Mouse (Mus musculus) MEL (cell line): ENCODE results near the gene Slc1a3. TPM values are rescaled to one million over a fixed set of nuclear protein-coding genes. Genes with fewer than 3 reads are reported as not detected.

Experiments
- DNase-seq: peaks from one replicate; pipeline ENCODE4 v3.0.0; 2011; ENCODE audit warnings: low read depth, low spot score
- H3K27ac ChIP-seq: 2 replicates; pipeline ENCODE4 v1.5.1; 2012; ENCODE audit warnings: low read depth, mild to moderate bottlenecking, control low read depth, low read length, moderate library complexity; ENCODE audit not compliant: control insufficient read depth
- H3K27me3 ChIP-seq, 2 experiments: fragments of 150-350 bp in 1 of 2; sonication (generic) in 1 of 2; 2 replicates each; pipeline ENCODE4 v1.6.1; 2012; ENCODE audit warnings: low read length in 2 of 2, mild to moderate bottlenecking in 2 of 2, improper control_type of control experiment in 1 of 2, moderate library complexity in 1 of 2; ENCODE audit not compliant: insufficient read depth in 2 of 2, control insufficient read depth in 1 of 2
- H3K36me3 ChIP-seq, 2 experiments: 2 replicates each; pipeline ENCODE4 v1.6.1; 2012 to 2014; ENCODE audit warnings: low read length in 2 of 2, improper control_type of control experiment in 1 of 2, inconsistent platforms in 1 of 2, mild to moderate bottlenecking in 1 of 2; ENCODE audit not compliant: insufficient read depth in 2 of 2, control insufficient read depth in 1 of 2
- H3K4me1 ChIP-seq, 2 experiments: fragments of 150-350 bp in 1 of 2; sonication (generic) in 1 of 2; 2 replicates each; pipeline ENCODE4 v1.6.1; 2012; ENCODE audit warnings: low read length in 2 of 2, improper control_type of control experiment in 1 of 2, mild to moderate bottlenecking in 1 of 2; ENCODE audit not compliant: insufficient read depth in 2 of 2, control insufficient read depth in 1 of 2
- H3K4me3 ChIP-seq, 2 experiments: fragments of 150-350 bp in 1 of 2; sonication (generic) in 1 of 2; 2 replicates each; pipeline ENCODE4 v1.5.1; 2012; ENCODE audit warnings: low read depth in 2 of 2, low read length in 2 of 2, mild to moderate bottlenecking in 2 of 2, moderate library complexity in 2 of 2, control low read depth in 1 of 2, improper control_type of control experiment in 1 of 2; ENCODE audit not compliant: control insufficient read depth in 1 of 2, insufficient read depth in 1 of 2
- H3K79me2 ChIP-seq: 2 replicates; pipeline ENCODE4 v1.6.1; 2012; ENCODE audit warnings: mild to moderate bottlenecking, low read length, moderate library complexity; ENCODE audit not compliant: control insufficient read depth, poor library complexity, insufficient read depth
- H3K9ac ChIP-seq: 2 replicates; pipeline ENCODE4 v1.6.1; 2012; ENCODE audit warnings: low read depth, mild to moderate bottlenecking, control low read depth, low read length, moderate library complexity; ENCODE audit not compliant: control insufficient read depth, poor library complexity, severe bottlenecking
- H3K9me3 ChIP-seq: fragments of 150-350 bp; sonication (generic); replicated peaks from 2 replicates; pipeline ENCODE4 v1.6.1; 2012; ENCODE audit warnings: mild to moderate bottlenecking, low read length, improper control_type of control experiment, moderate library complexity; ENCODE audit not compliant: insufficient read depth
- CHD1 ChIP-seq: IDR thresholded peaks from 2 replicates; pipeline ENCODE4 v1.6.1; 2012; ENCODE audit warnings: low read depth, mild to moderate bottlenecking, inconsistent platforms, low read length, improper control_type of control experiment
- CTCF ChIP-seq, 3 experiments: IDR thresholded peaks in 2 of 3; conservative IDR thresholded peaks in 1 of 3; 2 replicates each; pipeline ENCODE4 v1.5.1; 2011 to 2012; ENCODE audit warnings: low read length in 3 of 3, low read depth in 2 of 3, mild to moderate bottlenecking in 2 of 3, improper control_type of control experiment in 1 of 3, inconsistent platforms in 1 of 3, mixed read lengths in 1 of 3, moderate library complexity in 1 of 3; ENCODE audit not compliant: control insufficient read depth in 1 of 3, insufficient read depth in 1 of 3, poor library complexity in 1 of 3, severe bottlenecking in 1 of 3
- E2F4 ChIP-seq: IDR thresholded peaks from 2 replicates; pipeline ENCODE4 v1.6.1; 2011; ENCODE audit warnings: low read depth, low read length, improper control_type of control experiment, borderline replicate concordance
- ELF1 ChIP-seq: IDR thresholded peaks from 2 replicates; pipeline ENCODE4 v1.6.1; 2014; ENCODE audit warnings: low read depth, mild to moderate bottlenecking, inconsistent platforms, low read length, improper control_type of control experiment, moderate library complexity
- EP300 ChIP-seq, 2 experiments: IDR thresholded peaks; 2 replicates each; pipeline ENCODE4 v1.6.1; 2011; ENCODE audit warnings: improper control_type of control experiment in 2 of 2, low read length in 2 of 2, low read depth in 1 of 2, mild to moderate bottlenecking in 1 of 2
- ETS1 ChIP-seq: IDR thresholded peaks from 2 replicates; pipeline ENCODE4 v1.6.1; 2012; ENCODE audit warnings: low read depth, mild to moderate bottlenecking, inconsistent platforms, low read length, improper control_type of control experiment, moderate library complexity
- GATA1 ChIP-seq: IDR thresholded peaks from 2 replicates; pipeline ENCODE4 v1.6.1; 2011; ENCODE audit warnings: low read depth, low read length, improper control_type of control experiment
- HCFC1 ChIP-seq: IDR thresholded peaks from 2 replicates; pipeline ENCODE4 v1.6.1; 2012; ENCODE audit warnings: low read depth, mild to moderate bottlenecking, inconsistent platforms, low read length, improper control_type of control experiment, moderate library complexity
- JUND ChIP-seq: IDR thresholded peaks from 2 replicates; pipeline ENCODE4 v1.6.1; 2011; ENCODE audit warnings: low read depth, mild to moderate bottlenecking, improper control_type of control experiment, low read length
- KAT2A ChIP-seq: conservative IDR thresholded peaks from 2 replicates; pipeline ENCODE4 v1.6.1; 2012; ENCODE audit warnings: low read depth, low read length, improper control_type of control experiment, inconsistent platforms
- MAFK ChIP-seq: IDR thresholded peaks from 2 replicates; pipeline ENCODE4 v1.6.1; 2011; ENCODE audit warnings: low read depth, mild to moderate bottlenecking, low read length, improper control_type of control experiment, borderline replicate concordance
- MAX ChIP-seq: IDR thresholded peaks from 2 replicates; pipeline ENCODE4 v1.6.1; 2011; ENCODE audit warnings: low read length, improper control_type of control experiment
- MAZ ChIP-seq: IDR thresholded peaks from 2 replicates; pipeline ENCODE4 v1.6.1; 2012; ENCODE audit warnings: low read depth, mild to moderate bottlenecking, inconsistent platforms, low read length, improper control_type of control experiment
- MEF2A ChIP-seq: IDR thresholded peaks from 2 replicates; pipeline ENCODE4 v1.6.1; 2014; ENCODE audit warnings: low read depth, mild to moderate bottlenecking, inconsistent platforms, low read length, improper control_type of control experiment; ENCODE audit not compliant: poor library complexity, insufficient replicate concordance, severe bottlenecking; ENCODE audit errors: extremely low read depth
- MXI1 ChIP-seq: IDR thresholded peaks from 2 replicates; pipeline ENCODE4 v1.6.1; 2011; ENCODE audit warnings: mild to moderate bottlenecking, low read depth, low read length, improper control_type of control experiment
- MYC ChIP-seq: IDR thresholded peaks from 2 replicates; pipeline ENCODE4 v1.6.1; 2011; ENCODE audit warnings: low read depth, mild to moderate bottlenecking, low read length, improper control_type of control experiment, moderate library complexity
- SMC3 ChIP-seq: IDR thresholded peaks from 2 replicates; pipeline ENCODE4 v1.6.1; 2011; ENCODE audit warnings: low read depth, low read length, improper control_type of control experiment
- TAL1 ChIP-seq: IDR thresholded peaks from 2 replicates; pipeline ENCODE4 v1.6.1; 2012; ENCODE audit warnings: mild to moderate bottlenecking, inconsistent platforms, low read length, moderate library complexity, mixed read lengths
- TCF12 ChIP-seq: IDR thresholded peaks from 2 replicates; pipeline ENCODE4 v1.6.1; 2014; ENCODE audit warnings: low read depth, mild to moderate bottlenecking, inconsistent platforms, low read length, improper control_type of control experiment, moderate library complexity
- UBTF ChIP-seq: IDR thresholded peaks from 2 replicates; pipeline ENCODE4 v1.6.1; 2012; ENCODE audit warnings: low read depth, mild to moderate bottlenecking, inconsistent platforms, low read length, improper control_type of control experiment, moderate library complexity, borderline replicate concordance; ENCODE audit not compliant: insufficient read depth
- ZKSCAN1 ChIP-seq: IDR thresholded peaks from 2 replicates; pipeline ENCODE4 v1.6.1; 2012; ENCODE audit warnings: low read depth, mild to moderate bottlenecking, inconsistent platforms, low read length, improper control_type of control experiment, moderate library complexity
- ZMIZ1 ChIP-seq: IDR thresholded peaks from 2 replicates; pipeline ENCODE4 v1.6.1; 2012; ENCODE audit warnings: low read depth, mild to moderate bottlenecking, inconsistent platforms, low read length, improper control_type of control experiment, moderate library complexity
- polyA plus RNA-seq, 2 experiments: library from polyadenylated mRNA; stranded (reverse) in 1 of 2; unstranded in 1 of 2; fragments of >175 nt in 1 of 2; fragments of >200 nt in 1 of 2; gene quantifications; 2 replicates each; pipeline versions ENCODE4 v1.2.1 to v1.2.4; 2012; ENCODE audit warnings: low replicate concordance in 2 of 2, low read depth in 1 of 2; ENCODE audit not compliant: insufficient read length in 2 of 2, insufficient read depth in 1 of 2, missing spikeins in 1 of 2
- total RNA-seq: library from RNA; depleted of rRNA; stranded (reverse); fragments of 300-350 nt; gene quantifications from 2 replicates; pipeline ENCODE4 v1.2.3, GENCODE M21; 2012

Gene Slc1a3
- total and polyA plus RNA-seq, 3 experiments = not detected

- TF ChIP-seq UBTF (no peak), CHD1 (no peak), TAL1 (no peak), E2F4 (no peak), MAX (no peak), CTCF (IDR thresholded peaks at IDR 0.05 in 2 of 3, conservative IDR thresholded peaks at IDR 0.05 in 1 of 3; ENCODE audit: control insufficient read depth in 1 of 3, insufficient read depth in 1 of 3, low read depth in 2 of 3, low read length in 3 of 3, poor library complexity in 1 of 3, severe bottlenecking in 1 of 3) (no peak), GATA1 (no peak), MXI1 (no peak), ZKSCAN1 (no peak)
- H3K9ac ChIP-seq = no peak overlapping the region
- H3K27ac ChIP-seq = no peak overlapping the region
- no peak for DNase-seq
- no peaks in the 10 kb centered on the region for H3K36me3 ChIP-seq
- H3K4me3 ChIP-seq = no peak overlapping the region
- no peaks in the 10 kb centered on the region for H3K9me3 ChIP-seq
- no peaks in the 10 kb centered on the region for H3K4me1 ChIP-seq
- peaks cover 0 to 4% of the 10 kb centered on the region in 2 experiments; a peak in 1 of 4 replicates for H3K27me3 ChIP-seq
- no peaks in the 10 kb centered on the region for H3K79me2 ChIP-seq
Observed at GRCm38 (mm10) chr15:8655251-8655650, 55.3 kb downstream of the Slc1a3 start.

GRCm38 (mm10) chr15:8652637-8653036 is 57.9 kb downstream of the Slc1a3 start:
- Histone ChIP-seq H3K4me1 (no peaks in the 10 kb centered on the region), H3K79me2 (no peaks in the 10 kb centered on the region), H3K9ac (no peak overlapping the region), H3K9me3 (no peaks in the 10 kb centered on the region), H3K4me3 (no peak overlapping the region), H3K36me3 (no peaks in the 10 kb centered on the region), H3K27me3 (peaks cover 0 to 4% of the 10 kb centered on the region in 2 experiments; a peak in 1 of 4 replicates), H3K27ac (no peak overlapping the region)
- no peak for DNase-seq
- TF ChIP-seq KAT2A (no peak), UBTF (no peak), EP300 (IDR thresholded peaks at IDR 0.05; ENCODE audit: low read depth in 1 of 2, low read length in 2 of 2) (no peak), MEF2A (no peak), TCF12 (no peak), ELF1 (no peak), MYC (no peak), CTCF (IDR thresholded peaks at IDR 0.05 in 2 of 3, conservative IDR thresholded peaks at IDR 0.05 in 1 of 3; ENCODE audit: control insufficient read depth in 1 of 3, insufficient read depth in 1 of 3, low read depth in 2 of 3, low read length in 3 of 3, poor library complexity in 1 of 3, severe bottlenecking in 1 of 3) (no peak), JUND (no peak), ETS1 (no peak), HCFC1 (no peak), CHD1 (no peak), SMC3 (no peak), GATA1 (no peak), MXI1 (no peak), ZMIZ1 (no peak), MAX (no peak), MAZ (no peak), MAFK (no peak), E2F4 (no peak)
